Mouse (Mus musculus) brain, embryonic 18.5 days (tissue): ENCODE results near the gene Kat14.

Source experiments
- DNase-seq: peaks from one replicate; pipeline ENCODE4 v3.0.0-alpha.2; 2012; ENCODE audit warnings: low read depth, low spot score

Gene Kat14

GRCm38 (mm10) chr2:144381741-144382140 lies 13.0 kb downstream of the Kat14 start:
- no peak for DNase-seq

DNA sequence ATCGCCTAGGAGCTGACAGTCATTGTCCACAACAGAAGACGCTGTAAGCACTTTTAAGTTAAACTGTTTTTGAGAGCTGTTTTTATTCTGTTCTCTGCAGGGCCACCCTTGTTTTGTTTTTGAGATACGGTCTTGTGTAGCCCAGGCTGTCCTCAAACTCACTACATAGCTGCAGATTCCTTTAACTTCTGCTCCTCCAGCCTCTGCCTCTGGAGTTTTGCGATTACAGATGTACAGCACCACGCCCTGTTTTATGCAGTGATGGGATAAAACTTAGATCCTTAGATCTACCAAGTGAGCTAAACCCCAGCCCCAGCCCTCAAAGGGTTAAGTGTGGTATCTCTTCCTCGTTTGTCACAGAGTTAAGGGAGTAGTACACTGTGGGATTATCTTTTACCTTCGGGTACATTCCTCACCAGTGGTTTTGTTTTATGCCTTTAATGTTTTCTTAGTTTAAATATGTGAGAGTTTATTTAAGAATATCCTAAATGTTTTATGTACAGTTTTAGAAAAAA lies 13.9 kb downstream of the Kat14 start:
- no peak for DNase-seq

DNA sequence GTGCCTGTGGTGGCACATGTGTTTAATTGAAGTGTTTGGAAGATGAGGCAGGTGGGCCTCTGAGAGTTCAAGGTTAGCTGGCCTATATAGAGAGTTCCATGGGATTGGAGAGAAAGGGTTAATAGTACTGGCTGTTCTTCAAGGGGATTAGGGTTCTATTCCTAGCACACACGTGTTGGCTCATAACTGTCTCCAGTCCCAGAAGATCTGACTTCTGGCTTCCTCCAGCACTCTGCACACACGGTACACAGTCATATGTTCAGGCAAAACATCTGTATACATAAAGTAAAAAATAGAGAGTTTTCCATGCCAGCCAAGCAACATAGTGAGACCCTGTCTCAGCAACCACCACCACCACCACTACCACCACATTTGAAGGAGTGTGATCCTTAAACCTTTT lies 17.5 kb downstream of the Kat14 start:
- DNase-seq: no peak

GRCm38 (mm10) chr2:144388416-144388815 lies 19.6 kb downstream of the Kat14 start:
- no peak for DNase-seq

GRCm38 (mm10) chr2:144399531-144399930 lies 30.7 kb downstream of the Kat14 start:
- no peak for DNase-seq

- DNase-seq: no peak
These were observed 31.9 kb downstream of the Kat14 start for GRCm38 (mm10) chr2:144400659-144401058.

GRCm38 (mm10) chr2:144409037-144409436 lies 40.3 kb downstream of the Kat14 start:
- no peak for DNase-seq

- no peak for DNase-seq
These were observed 41.8 kb downstream of the Kat14 start for GRCm38 (mm10) chr2:144410603-144411002.

- no peak for DNase-seq
These were observed 45.9 kb downstream of the Kat14 start for GRCm38 (mm10) chr2:144414646-144415045.

DNA sequence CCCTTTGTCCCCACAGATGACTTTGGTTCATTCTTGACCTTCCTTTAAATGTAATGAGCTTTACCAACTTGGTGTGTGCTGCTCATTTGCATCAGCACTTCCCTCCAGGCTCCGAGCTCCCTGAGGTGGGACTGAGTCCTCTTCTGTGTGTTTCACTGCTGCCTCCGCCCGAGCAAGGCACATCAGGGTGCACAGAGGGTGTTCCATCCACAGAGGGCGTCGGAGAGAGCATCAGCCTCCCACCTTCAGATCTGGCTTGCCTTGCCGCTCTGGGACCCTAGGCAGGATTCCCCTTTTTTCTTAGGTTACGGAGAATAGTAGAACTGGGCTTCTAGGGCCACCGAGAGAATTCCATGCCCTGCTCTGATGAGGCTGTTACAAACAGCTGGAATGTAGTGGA lies 48.1 kb downstream of the Kat14 start:
- DNase-seq: no peak

- no peak for DNase-seq
These were observed 49.3 kb downstream of the Kat14 start for GRCm38 (mm10) chr2:144418062-144418461.

GRCm38 (mm10) chr2:144422094-144422675 lies 53.4 kb downstream of the Kat14 start:
- no peak for DNase-seq

DNA sequence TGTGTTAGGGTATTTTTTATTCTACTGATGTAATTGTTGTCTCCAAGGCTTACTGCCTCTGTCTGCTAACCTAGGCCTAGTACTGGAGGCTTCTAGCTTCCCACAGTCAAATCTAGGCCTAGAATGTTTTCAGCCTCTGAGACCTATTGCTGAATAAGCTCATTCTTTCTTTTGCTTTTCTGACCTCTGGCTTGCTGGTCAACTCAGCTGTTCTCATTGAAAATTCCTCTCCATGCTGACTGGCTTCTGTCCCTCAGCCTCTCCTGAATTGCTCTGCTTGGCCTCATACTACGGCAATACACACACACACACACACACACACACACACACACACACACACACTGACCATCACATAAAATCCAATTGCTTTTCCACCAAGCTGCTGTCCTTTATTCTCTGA lies 57.0 kb downstream of the Kat14 start:
- DNase-seq: no peak

DNA sequence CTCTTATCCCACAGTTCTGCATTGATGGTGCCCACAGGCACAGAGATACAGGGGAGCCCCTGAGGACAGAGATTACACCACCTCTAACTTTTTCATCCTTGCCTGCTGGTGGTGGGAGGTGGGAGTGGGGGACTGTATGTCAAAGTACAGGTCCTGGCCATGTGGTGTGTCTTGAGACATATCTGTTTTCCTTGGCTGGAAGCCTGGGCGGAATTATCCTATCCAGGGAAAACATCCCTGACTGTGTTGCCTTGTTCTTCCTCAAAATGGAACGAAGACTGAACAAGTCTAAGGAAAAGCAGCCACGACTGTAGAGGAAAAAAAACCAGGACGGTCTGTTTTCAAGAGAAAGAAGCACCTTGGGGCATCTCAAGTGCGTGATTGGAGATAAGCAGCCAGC lies 59.1 kb downstream of the Kat14 start:
- DNase-seq: no peak

DNA sequence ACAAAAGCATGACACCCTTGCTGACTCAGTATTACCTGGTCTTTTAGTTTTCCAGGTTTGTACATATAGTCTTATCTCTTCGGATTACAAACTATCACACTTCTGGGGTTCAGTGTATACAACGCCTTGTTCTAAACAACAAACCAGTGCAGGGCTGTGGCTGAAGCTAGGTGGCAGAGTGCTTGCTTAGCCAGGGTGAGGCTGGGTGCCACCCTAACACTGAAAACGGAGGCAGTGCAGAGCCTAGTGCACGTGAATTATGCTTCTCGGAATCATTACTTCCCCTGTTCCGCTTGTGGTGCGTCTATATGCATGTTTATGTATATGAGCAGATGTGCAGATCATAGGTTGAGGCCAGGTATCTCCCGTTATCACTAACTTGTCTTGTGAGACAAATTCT lies 59.9 kb downstream of the Kat14 start:
- DNase-seq: no peak

- no peak for DNase-seq
These were observed 60.4 kb downstream of the Kat14 start for GRCm38 (mm10) chr2:144429171-144429570.

GRCm38 (mm10) chr2:144431286-144431825 lies 62.6 kb downstream of the Kat14 start:
- no peak for DNase-seq

DNA sequence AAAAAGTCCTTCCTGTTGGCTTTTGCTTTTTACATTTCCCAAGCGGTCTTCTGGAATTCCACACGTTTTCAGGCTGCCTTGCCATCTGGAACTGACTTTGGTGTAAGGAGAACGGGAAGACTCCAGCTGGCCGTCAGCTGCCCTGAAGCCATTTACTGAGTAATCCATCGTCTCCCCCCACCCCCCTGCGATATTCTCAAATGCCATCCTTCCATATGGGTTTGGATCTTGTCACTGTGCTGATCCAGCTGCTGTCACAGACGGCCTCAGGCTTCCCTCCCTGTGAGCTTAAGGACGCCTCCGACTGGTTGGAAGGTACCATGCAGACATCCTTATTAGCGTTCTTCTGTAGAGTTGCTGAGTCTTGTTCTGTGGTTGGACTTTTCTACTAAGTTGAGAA lies 66.9 kb downstream of the Kat14 start:
- DNase-seq: no peak

- DNase-seq: no peak
These were observed 69.6 kb downstream of the Kat14 start for GRCm38 (mm10) chr2:144438424-144438823.

GRCm38 (mm10) chr2:144439191-144439700 lies 70.5 kb downstream of the Kat14 start:
- DNase-seq: no peak

DNA sequence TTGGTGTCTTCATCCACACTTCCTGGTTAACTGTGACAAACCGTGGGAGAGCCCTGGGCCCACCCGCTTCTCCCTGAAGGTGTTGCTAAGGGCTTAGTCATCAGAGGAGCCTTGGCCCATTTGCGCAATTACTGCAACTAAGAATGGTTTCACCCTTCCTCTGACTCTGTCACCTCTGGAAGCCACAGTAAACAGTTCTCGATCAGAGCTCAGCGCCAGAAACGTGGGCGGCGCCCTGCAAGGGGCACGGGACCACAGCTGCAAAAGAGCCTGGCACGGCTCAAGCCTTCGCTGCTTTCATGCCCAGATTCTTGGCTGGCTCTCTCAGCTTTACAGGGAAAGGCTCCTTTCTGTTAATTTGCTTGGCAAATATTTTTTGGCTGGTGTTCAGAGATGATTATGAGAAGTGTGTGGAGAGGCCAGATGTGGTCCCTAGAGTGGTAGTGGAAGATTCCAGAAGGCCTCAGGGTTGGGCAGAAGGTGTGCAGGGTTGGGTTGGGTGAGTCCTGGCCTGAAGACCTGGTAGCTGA lies 72.7 kb downstream of the Kat14 start:
- DNase-seq: no peak

- DNase-seq: no peak
These were observed 77.7 kb downstream of the Kat14 start for GRCm38 (mm10) chr2:144446360-144446999.

GRCm38 (mm10) chr2:144450378-144450777 lies 81.6 kb downstream of the Kat14 start:
- no peak for DNase-seq
